Mouse (Mus musculus): ENCODE results near the gene Aebp2.
"Not testable (repeated sequence)": the region's sequence is repeated elsewhere in the genome, so short reads cannot be mapped to it uniquely, and the experiment has no call there.

The Aebp2 gene

GRCm38 (mm10) chr6:140622391-140623225 lies at the start of gene Aebp2:
Aebp2 (plus strand) TSS chr6:140622663.
- DNase-seq: peak; percentile 15

GRCm38 (mm10) chr6:140574943-140575342 lies 47.5 kb upstream of the Aebp2 start:
- no peak for DNase-seq

DNA sequence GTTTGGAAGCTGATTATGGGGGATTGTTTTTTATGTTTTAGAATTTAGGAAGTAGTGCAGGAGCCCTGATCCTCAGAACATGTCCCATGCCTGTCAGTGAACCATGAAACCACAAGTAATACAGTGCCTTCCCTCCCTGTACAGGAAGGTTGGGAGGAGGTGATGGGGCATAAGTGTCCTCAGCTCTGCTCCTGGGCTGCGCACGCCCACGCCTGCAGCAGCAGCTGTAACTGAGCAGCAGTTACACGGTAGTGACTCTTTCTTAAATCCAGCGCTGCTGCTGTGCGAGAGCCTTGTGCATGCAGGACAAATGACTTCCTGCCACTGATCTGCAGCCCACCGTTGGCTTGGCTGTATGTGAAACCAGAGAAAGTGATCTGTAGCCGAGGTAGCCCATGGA lies 46.3 kb upstream of the Aebp2 start:
- DNase-seq: peak; percentile 40

- DNase-seq: no peak
These were observed 45.3 kb upstream of the Aebp2 start for GRCm38 (mm10) chr6:140576961-140577821.

- DNase-seq: no peak
These were observed 44.7 kb upstream of the Aebp2 start for GRCm38 (mm10) chr6:140577822-140578170.

DNA sequence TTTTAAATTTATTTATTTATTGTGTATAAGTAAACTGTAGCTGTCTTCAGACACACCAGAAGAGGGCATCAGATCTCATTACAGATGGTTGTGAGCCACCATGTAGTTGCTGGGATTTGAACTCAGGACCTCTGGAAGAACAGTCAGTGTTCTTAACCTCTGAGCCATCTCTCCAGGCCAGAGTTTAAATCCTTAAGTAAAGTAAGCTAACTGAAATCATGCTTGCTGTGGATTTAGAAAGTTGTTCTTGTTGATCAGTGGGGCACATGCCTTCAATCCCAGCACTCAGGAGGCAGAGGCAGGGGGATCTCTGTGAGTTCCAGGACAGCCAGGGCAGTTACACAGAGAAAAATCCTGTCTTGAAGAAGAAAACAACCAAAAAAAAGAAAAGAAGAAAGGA lies 43.5 kb upstream of the Aebp2 start:
- not testable (repeated sequence) for DNase-seq

- no peak for DNase-seq
These were observed 42.3 kb upstream of the Aebp2 start for GRCm38 (mm10) chr6:140580170-140580569.

GRCm38 (mm10) chr6:140586714-140587259 lies 35.7 kb upstream of the Aebp2 start:
- DNase-seq: no peak

DNA sequence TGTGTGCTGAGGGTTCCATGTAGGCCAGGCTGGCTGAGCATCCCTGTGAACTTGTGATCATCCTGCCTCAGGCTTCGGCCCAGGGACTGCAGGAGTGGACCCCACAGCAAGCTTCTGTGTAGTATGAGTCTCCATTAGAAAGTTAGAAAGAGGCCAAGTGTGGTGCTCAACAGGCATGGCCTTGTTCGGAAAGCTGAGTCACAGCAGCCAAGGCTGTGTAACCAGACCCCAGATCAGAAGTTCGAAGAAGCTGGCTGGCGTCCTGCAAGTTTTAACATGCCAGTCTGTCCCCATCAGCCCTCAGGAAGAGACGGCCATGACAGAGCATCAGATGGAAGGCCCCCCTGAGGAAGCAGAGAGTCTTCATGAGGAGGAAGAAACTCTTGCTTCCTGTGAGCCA lies 31.1 kb upstream of the Aebp2 start:
- DNase-seq: no peak

GRCm38 (mm10) chr6:140592713-140593112 lies 29.8 kb upstream of the Aebp2 start:
- no peak for DNase-seq

- peak; percentile 51 for DNase-seq
These were observed 28.9 kb upstream of the Aebp2 start for GRCm38 (mm10) chr6:140593420-140594170.

DNA sequence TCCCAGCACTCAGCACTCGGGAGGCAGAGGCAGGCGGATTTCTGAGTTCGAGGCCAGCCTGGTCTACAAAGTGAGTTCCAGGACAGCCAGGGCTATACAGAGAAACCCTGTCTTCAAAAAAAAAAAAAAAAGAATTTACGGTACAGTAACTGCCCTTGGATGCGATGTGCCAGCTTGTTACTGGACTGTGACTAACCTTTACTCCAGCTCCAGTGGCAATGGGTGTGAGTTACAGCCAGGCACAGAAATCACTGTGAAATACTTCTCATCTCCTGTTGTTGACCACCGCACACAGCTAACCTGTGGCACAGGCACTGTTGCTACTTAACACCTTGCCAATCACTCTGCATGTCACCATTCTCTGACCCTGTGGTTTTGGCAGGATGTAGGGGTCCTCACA lies 26.9 kb upstream of the Aebp2 start:
- DNase-seq: not testable (repeated sequence)

DNA sequence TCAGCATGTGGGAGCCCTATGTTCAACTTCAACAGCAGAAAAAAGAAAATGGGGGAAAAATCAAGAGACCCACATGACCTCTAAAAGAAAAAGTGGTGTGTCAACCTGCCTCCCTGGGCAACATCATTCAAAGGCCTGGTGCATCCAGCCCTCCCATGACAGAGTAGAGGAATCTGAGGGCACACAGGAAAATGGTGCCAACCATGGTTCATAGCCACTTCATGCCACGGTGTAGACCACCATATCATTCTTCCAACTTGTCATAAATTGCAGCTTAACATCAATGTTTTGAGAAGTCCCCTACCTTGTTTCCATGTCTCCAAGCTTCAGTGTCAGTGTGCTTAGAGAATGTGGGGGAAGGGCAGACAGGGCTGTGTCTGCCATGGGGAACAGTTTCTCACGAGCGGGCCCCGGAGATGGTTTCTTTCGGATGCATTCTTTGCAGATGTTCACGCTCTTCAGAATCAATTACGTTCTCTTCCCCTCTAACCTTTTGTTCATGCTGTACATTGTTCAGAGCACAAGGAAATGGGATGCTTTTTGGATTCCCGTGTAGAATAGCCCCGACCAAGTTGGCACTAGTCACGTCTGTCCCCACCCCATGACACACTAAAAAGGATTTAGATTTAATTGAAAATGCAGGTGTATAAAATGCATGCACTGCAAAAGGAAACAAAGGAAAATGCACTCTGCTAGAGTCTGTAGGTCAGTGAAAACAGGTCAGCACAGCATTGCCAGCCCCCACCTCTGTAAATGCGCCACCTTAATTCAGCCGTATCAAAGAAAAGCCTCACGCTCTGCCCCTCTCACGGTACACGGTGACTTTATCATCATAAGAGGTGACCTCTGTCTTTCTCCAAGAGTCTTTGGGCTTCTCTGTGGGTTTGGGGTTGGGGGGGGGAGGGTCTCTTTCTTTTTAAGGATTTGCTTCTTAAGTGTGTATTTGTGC lies 24.8 kb upstream of the Aebp2 start:
- DNase-seq: no peak

- DNase-seq: no peak
These were observed 23.9 kb upstream of the Aebp2 start for GRCm38 (mm10) chr6:140598516-140598915.

- DNase-seq: no peak
These were observed 23.1 kb upstream of the Aebp2 start for GRCm38 (mm10) chr6:140599337-140599736.

GRCm38 (mm10) chr6:140600671-140601070 lies 21.8 kb upstream of the Aebp2 start:
- not testable (repeated sequence) for DNase-seq

DNA sequence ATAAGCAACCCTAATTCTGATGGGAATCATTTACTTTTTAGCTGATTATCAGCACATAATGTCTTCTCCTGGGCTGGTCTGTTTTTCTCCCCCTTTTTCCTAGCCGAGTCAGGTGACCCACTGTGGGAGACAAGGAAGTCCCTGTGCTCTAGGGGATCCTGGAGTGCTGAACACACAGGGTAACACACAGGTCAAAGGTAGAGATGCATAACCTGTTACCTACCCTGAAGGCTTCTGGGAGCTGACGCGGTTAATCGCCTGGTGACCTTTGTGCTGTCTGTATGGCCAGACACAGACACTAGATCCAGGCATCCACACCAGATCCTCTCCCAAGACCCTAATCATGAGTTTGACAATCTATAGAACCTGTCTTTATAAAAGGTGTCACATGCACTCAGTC lies 21.3 kb upstream of the Aebp2 start:
- DNase-seq: no peak

GRCm38 (mm10) chr6:140603228-140603944 lies 19.1 kb upstream of the Aebp2 start:
- no peak for DNase-seq

DNA sequence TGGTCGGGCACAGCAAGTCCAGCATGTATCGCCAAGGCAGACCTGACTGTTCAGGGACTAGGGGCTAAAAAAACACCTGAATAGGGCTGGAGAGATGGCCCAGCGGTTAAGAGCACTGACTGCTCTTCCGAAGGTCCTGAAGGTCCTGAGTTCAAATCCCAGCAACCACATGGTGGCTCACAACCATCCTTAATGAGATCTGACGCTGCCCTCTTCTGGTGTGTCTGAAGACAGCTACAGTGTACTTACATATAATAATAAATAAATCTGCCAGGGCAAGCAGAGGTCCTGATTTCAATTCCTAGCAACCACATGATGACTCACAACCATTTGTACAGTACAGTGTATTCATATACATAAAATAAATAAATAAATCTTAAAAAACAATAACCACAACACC lies 17.3 kb upstream of the Aebp2 start:
- DNase-seq: not testable (repeated sequence)

- no peak for DNase-seq
These were observed 16.7 kb upstream of the Aebp2 start for GRCm38 (mm10) chr6:140605732-140606131.

DNA sequence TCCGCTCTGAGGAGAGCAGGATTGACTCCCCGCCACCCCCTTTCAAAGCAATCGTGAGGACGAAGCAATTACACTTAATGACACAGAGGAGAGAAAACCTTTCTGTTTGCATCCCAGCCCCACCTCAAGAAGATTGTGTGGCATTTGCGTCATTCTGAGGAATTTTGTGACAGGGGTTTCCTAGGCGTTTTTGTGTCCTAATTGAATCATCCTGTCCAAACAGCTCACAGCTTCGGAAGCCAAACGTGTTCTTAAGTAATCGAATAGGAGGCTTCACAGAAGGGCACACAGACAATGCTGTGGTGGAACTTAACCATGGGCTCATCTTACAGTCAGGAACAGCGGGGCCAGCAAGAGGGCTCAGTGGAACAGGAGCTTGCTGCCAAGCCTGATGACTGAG lies 15.9 kb upstream of the Aebp2 start:
- DNase-seq: no peak
